Mouse (Mus musculus): ENCODE data around the gene Cit.

The Cit gene

DNA sequence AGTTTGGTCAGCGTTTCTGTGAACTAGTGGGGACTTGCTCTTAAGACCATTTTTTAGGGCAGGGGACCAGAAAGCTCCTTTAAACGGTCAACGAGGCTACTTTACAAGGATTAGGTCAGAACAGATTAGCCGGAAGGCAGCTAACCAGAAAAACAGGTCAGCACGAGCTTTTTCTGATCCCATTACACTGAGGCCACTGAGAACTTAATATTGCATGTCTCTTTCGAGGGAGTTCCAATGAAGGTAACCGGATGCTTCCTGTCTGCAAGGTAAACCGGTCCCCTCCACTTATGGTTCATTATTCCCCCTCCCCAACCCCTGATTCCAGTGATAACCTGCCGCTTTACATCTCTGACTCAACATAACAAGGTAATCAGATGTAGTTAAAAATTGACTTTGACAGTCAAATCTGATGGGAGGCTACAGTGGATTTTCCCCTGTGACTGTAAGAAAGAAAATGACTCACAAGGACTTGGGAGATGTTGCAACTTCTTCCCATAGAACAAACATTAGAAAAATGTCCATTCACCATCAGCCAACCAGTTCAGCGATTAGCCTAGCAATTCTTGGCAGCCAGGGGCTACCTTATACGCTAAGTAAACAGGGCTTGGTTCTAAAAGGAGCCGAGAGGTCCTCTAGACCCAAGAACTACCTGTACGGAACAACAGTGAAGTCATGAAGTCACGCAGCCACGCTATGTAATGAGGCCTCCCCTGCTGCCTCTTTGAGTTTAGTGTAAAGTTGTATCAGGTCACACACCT lies 164.2 kb downstream of the Cit start:
- H3K27me3 ChIP-seq (ENCODE audit: control insufficient read depth, insufficient read depth, low read length, poor library complexity, severe bottlenecking) = no peaks in the 10 kb centered on the region
- H3K36me3 ChIP-seq (ENCODE audit: control insufficient read depth, insufficient read depth, low read length, poor library complexity, severe bottlenecking) = no peaks in the 10 kb centered on the region
- DNase-seq (ENCODE audit: low read depth, low spot score) = no peak

DNA sequence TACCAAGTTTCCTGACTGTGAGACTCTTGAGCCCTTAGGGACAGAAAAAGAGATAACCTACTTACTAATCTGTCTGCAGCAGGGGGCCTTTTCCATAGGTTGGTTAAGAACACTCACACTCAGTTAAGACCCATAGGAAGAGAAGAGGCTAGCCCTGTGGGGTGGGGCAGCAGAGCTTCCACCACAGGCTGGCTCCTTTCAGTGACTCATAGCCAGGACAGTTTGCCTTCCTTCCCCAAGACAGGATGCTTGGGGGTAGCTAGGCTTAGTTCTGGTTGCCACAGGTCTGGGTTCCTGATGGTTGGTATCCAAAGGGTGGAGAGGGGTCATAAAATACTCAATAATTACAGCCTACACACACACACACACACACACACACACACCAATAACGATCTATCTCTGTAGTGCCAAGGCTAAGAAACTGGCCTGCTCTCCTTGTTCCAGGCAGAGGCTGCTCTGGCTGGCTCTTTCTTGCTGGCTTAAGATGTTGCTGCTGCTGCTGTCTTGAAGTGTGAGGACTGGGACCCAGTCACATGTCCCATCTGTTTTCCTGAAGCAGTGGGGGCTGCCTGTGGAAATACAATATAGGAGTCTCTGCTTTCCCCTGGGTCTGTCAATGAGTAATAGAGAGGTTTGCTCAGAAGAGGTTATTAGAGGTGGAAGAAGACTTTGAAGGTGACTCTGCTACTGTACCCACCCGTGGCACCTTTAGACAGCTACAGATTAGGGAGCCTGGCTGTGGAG lies 165.0 kb downstream of the Cit start:
- no peaks in the 10 kb centered on the region for H3K36me3 ChIP-seq (ENCODE audit: control insufficient read depth, insufficient read depth, low read length, poor library complexity, severe bottlenecking)
- no peak for DNase-seq (ENCODE audit: low read depth, low spot score)
- H3K27me3 ChIP-seq (ENCODE audit: control insufficient read depth, insufficient read depth, low read length, poor library complexity, severe bottlenecking) = no peaks in the 10 kb centered on the region

DNA sequence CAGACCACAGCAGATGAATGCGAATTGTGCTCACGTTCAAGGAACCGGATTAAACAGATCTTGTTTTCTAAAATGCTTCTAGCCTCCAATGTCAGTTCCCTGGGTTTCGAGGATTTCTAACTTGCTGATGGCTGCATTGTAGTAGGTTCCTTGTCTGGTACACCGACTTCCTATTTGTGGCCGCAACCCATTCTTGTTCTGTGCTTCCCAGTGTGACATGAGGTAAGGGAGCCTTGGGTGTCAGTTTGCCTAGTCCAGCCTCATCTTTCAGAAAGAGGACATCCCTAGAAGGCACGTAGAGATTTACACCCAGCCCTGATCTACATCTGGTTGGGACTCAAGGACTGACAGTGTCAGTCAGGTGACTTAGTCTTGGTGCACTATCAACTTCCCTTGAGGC lies 166.6 kb downstream of the Cit start:
- no peak for DNase-seq (ENCODE audit: low read depth, low spot score)
- Histone ChIP-seq H3K27me3 (ENCODE audit: control insufficient read depth, insufficient read depth, low read length, poor library complexity, severe bottlenecking) (no peaks in the 10 kb centered on the region), H3K36me3 (ENCODE audit: control insufficient read depth, insufficient read depth, low read length, poor library complexity, severe bottlenecking) (no peaks in the 10 kb centered on the region)

DNA sequence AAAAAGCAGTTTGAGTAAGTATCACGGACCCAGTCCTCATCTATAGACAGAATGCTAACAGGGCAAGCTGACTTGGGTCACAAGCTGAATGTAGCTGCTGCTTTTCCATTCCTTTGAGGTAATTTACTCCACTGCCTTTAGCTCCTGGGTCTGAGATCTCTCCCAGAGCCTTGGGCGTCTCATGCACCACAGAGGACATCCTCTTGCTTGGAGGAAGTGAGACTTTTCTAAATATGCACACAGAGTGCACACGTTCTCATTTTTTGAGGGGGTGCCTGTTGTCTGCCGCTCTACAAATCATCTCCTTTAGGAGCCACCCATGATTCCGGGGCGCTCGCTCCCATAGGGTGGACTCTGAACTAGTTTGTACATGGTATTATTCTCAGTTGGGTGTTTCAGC lies 167.4 kb downstream of the Cit start:
- Histone ChIP-seq H3K36me3 (ENCODE audit: control insufficient read depth, insufficient read depth, low read length, poor library complexity, severe bottlenecking) (no peaks in the 10 kb centered on the region), H3K27me3 (ENCODE audit: control insufficient read depth, insufficient read depth, low read length, poor library complexity, severe bottlenecking) (no peaks in the 10 kb centered on the region)
- no peak for DNase-seq (ENCODE audit: low read depth, low spot score)

DNA sequence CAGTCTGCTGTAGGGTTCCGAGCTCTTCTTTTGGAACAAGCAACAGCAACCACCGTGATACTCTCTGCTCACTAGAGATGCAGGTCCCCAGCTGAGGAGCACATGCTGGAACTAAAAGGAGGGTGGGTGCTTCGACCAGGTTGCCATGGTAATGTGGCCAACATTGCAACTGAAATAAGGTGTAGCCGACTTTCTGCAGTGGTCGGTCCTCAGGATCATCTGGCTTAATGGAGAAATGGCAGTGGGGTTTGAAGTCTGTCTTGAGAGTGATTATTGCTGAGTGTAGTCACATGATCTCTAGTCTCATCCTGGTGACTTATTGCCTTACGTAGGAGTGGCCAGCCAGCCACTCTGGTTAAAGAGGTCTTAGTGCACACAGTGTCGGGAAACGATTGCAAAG lies 168.7 kb downstream of the Cit start:
- no peak for DNase-seq (ENCODE audit: low read depth, low spot score)

DNA sequence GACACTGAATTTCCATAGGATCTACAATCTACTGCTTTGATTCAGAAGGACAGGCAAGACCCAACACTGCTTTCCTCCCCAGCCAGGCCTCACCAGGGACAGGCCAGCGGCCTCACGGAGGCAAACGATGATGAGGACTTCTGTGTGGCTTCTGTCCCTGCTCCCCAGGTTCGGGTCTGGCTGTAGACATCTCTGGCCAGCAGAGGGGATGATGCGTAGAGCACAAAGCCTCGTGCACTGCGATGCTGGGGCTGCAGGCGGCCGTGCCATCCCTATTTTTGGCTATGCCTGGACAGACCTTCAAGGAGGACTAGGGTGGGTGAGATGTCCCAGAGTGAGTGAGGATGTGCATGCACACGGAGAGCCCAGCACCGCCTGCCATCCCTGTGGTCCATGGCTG lies 169.2 kb downstream of the Cit start:
- DNase-seq (ENCODE audit: low read depth, low spot score) = no peak
- Histone ChIP-seq H3K27me3 (ENCODE audit: control insufficient read depth, insufficient read depth, low read length, poor library complexity, severe bottlenecking) (no peaks in the 10 kb centered on the region), H3K36me3 (ENCODE audit: control insufficient read depth, insufficient read depth, low read length, poor library complexity, severe bottlenecking) (peaks cover 3% of the 10 kb centered on the region)

More for the DNA sequence above, 168.7 kb downstream of the Cit start:
- Histone ChIP-seq H3K36me3 (ENCODE audit: control insufficient read depth, insufficient read depth, low read length, poor library complexity, severe bottlenecking) (peaks cover 3% of the 10 kb centered on the region), H3K27me3 (ENCODE audit: control insufficient read depth, insufficient read depth, low read length, poor library complexity, severe bottlenecking) (no peaks in the 10 kb centered on the region)

DNA sequence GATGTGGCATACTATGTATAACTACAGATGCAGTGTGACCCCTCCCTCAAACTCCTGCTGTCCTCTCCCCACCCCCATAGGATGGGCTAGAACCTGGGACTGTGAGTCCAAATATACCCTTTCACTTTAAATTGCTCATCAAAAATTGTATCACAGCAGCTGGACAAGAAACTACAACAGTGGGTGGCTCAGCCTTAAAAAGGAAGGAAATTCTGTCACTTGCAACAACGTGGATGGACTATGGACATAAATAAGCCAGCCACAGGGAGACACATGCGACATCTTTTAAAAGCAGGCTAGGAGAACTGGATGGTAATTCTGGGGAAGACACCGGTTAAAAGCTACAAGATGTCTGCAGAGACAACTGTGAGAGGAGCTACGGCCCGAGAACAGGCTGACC lies 171.5 kb downstream of the Cit start:
- DNase-seq (ENCODE audit: low read depth, low spot score) = no peak
- no peaks in the 10 kb centered on the region for H3K27me3 ChIP-seq (ENCODE audit: control insufficient read depth, insufficient read depth, low read length, poor library complexity, severe bottlenecking)
- H3K36me3 ChIP-seq (ENCODE audit: control insufficient read depth, insufficient read depth, low read length, poor library complexity, severe bottlenecking) = peaks cover 10% of the 10 kb centered on the region

DNA sequence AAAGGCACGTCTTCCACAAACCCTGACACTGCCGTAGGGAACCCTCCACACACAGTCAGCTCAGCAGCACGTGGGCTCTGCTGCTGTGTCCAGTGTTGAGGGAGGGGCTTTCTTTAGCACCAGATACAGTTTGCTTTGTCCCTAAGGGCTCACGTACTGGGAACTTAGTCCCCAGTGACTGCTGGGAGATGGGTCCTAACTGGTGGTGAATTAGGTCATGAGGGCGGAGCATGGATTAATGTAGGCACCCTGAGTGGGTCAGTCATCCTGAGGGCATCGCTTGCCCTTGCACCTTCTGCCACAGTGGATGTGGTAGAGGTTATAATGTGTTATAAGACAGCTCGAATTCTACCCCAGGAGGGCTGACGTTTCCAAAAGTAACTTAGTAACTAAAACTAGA lies 172.3 kb downstream of the Cit start:
- Histone ChIP-seq H3K27me3 (ENCODE audit: control insufficient read depth, insufficient read depth, low read length, poor library complexity, severe bottlenecking) (no peaks in the 10 kb centered on the region), H3K36me3 (ENCODE audit: control insufficient read depth, insufficient read depth, low read length, poor library complexity, severe bottlenecking) (peaks cover 10% of the 10 kb centered on the region)
- no peak for DNase-seq (ENCODE audit: low read depth, low spot score)

DNA sequence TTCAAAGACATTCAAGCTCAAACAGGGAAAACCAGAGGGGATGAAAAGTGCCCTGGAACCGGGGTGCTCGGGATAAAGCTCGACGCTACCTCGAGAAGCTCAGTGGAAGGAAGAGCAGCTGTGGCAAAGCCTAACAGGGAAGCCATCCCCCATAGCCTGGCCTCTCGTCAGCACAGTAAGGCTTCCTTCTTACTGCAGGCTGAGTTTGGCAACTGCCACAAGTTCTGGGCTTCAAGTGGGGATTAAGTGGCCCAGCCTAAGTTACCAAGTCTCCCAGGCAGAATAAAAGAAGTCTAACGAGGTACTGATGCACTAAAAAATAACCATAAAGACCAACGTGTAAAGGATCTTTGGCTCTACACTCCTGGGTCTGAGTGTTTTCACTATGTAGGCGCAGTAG lies 173.1 kb downstream of the Cit start:
- no peaks in the 10 kb centered on the region for H3K27me3 ChIP-seq (ENCODE audit: control insufficient read depth, insufficient read depth, low read length, poor library complexity, severe bottlenecking)
- no peak for DNase-seq (ENCODE audit: low read depth, low spot score)
- H3K36me3 ChIP-seq (ENCODE audit: control insufficient read depth, insufficient read depth, low read length, poor library complexity, severe bottlenecking) = peaks cover 10% of the 10 kb centered on the region

DNA sequence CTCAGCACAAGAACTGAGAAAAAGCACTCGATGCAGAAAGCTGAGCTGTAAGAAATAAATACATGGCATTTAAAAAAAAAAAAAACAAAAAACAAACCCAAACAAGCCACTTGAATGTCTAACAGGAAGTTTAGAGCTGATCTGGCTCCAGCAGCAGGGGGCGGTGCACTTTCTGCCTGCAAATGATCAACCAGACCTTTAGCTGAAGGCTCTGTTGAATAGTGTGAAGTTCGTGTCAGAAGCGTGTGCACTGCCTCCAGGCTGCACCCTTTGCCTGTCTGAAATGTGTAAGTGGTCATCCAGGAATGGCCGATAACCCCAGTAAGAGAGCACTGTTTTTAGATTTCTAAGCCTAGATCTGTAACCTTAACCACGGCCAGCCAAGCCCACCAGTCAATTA lies 173.7 kb downstream of the Cit start:
- no peak for DNase-seq (ENCODE audit: low read depth, low spot score)
- Histone ChIP-seq H3K36me3 (ENCODE audit: control insufficient read depth, insufficient read depth, low read length, poor library complexity, severe bottlenecking) (peaks cover 10% of the 10 kb centered on the region), H3K27me3 (ENCODE audit: control insufficient read depth, insufficient read depth, low read length, poor library complexity, severe bottlenecking) (no peaks in the 10 kb centered on the region)

DNA sequence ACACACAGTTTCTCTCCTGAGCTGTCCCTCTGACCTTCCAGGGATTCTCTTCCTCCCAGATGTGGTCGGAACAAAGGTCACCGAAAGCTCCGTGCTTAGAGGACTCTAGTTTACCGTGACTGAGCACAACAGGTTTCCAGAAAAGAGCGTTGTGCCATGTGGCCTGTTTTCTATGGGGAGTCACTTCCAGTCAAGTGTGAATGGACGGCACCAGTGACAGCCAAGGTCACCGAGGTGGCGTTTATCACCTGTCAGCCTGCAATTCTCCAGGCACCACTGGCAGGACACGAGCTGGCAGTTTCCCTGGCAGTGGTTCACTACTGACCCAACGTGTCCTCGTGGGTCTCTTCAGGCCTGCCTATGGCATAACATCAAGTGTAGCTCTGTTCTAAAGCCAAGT lies 174.3 kb downstream of the Cit start:
- DNase-seq (ENCODE audit: low read depth, low spot score) = no peak
- H3K27me3 ChIP-seq (ENCODE audit: control insufficient read depth, insufficient read depth, low read length, poor library complexity, severe bottlenecking) = no peaks in the 10 kb centered on the region
- H3K36me3 ChIP-seq (ENCODE audit: control insufficient read depth, insufficient read depth, low read length, poor library complexity, severe bottlenecking) = peaks cover 10% of the 10 kb centered on the region

DNA sequence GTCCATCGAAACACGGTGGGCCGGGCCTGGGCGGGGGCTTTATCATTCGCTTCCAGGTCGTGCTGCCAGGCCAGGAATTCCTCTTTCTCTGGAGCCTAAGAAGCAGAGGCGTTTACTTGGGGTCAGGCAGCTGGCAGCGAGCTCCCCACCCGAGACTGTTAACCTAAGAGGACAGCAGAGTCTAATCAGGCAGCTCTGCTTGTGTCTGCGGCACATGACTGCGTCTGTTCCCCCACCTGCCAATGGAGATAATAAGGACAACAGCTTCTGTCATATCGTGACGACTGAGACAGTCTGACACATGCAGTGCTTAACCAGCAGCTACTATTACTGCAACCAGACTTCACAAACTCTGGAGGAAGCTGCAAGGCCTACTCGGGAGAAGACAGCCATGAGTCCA lies 176.5 kb downstream of the Cit start:
- H3K36me3 ChIP-seq (ENCODE audit: control insufficient read depth, insufficient read depth, low read length, poor library complexity, severe bottlenecking) = peaks cover 10% of the 10 kb centered on the region
- no peak for DNase-seq (ENCODE audit: low read depth, low spot score)
- no peaks in the 10 kb centered on the region for H3K27me3 ChIP-seq (ENCODE audit: control insufficient read depth, insufficient read depth, low read length, poor library complexity, severe bottlenecking)

DNA sequence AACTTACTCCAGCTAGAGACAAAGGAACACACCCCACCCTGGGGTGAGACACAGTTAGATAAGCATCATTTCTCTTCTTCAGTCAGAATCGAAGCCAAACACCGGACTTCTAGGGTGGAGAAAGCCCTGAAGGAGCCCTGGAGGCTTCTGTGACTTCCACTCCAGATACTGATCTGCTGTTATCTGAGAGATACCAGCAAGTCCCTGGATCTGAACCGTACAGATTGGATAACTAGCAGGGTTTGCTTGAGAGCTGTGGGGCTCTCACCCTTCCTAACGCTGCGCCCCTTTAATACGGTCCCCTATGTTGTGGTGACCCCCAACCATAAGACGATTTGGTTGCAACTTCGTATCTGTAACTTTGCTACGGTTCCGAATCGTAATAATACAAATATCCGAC lies 177.1 kb downstream of the Cit start:
- DNase-seq (ENCODE audit: low read depth, low spot score) = no peak
- Histone ChIP-seq H3K36me3 (ENCODE audit: control insufficient read depth, insufficient read depth, low read length, poor library complexity, severe bottlenecking) (peaks cover 10% of the 10 kb centered on the region), H3K27me3 (ENCODE audit: control insufficient read depth, insufficient read depth, low read length, poor library complexity, severe bottlenecking) (no peaks in the 10 kb centered on the region)

DNA sequence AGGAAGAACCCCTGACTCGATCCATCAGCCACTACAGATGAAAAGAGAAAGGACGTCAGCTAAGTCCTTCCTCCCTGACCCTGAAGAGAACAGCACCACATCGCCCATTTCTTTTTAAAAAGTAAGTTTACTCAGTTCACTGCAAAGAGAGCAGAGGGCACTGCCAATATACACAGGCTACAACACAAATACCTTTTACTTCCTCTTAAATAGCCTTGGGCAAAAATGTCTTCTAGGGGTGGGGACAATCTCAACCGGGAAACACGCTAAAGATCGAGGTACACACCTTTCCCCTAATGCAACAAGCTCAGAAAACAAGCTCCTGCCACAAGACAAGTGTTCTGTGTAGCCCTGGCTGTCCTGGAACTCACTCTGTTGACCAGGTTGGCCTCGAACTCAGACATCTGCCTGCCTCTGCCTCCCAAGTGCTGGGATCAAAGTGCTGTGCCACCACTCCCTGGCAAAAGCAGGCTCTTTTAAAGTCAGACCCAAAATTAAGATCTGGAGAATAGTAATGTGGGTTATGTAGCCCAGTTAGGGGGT lies 177.7 kb downstream of the Cit start:
- no peak for DNase-seq (ENCODE audit: low read depth, low spot score)
- peaks cover 10% of the 10 kb centered on the region for H3K36me3 ChIP-seq (ENCODE audit: control insufficient read depth, insufficient read depth, low read length, poor library complexity, severe bottlenecking)
- no peaks in the 10 kb centered on the region for H3K27me3 ChIP-seq (ENCODE audit: control insufficient read depth, insufficient read depth, low read length, poor library complexity, severe bottlenecking)

DNA sequence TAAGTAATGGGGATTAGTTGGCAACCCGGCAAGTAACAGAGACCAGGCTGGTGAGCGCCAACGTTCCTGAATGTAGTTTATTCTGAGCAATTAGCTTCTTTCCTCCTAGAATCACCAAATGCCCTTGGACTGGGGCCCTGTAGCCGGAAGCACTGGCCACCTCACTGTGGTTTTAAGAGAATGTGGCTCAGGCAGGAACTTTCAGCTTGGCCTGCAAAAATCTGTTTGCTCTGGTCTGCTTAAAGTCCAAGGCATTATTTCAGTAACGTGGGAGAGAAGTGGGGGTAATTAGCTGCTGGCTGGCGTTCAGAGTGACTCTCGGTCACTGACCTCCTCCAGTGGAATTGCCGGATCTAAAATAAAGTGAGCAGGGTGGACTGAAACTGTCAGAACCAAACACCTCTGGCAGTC lies 178.2 kb downstream of the Cit start:
- no peak for DNase-seq (ENCODE audit: low read depth, low spot score)
- H3K36me3 ChIP-seq (ENCODE audit: control insufficient read depth, insufficient read depth, low read length, poor library complexity, severe bottlenecking) = peaks cover 9% of the 10 kb centered on the region
- no peaks in the 10 kb centered on the region for H3K27me3 ChIP-seq (ENCODE audit: control insufficient read depth, insufficient read depth, low read length, poor library complexity, severe bottlenecking)
